Mouse (Mus musculus) T-helper 1 cell (primary cell): ENCODE results near the gene Mtg1.

Experiments
- in situ Hi-C: fragments of 300-600 bp; cut with MboI, MseI; formaldehyde crosslinking; loops from one replicate; pipeline ENCODE4 v1.15.1; 2025; ENCODE audit warnings: high pct_unique_total_duplicates

Gene Mtg1

DNA sequence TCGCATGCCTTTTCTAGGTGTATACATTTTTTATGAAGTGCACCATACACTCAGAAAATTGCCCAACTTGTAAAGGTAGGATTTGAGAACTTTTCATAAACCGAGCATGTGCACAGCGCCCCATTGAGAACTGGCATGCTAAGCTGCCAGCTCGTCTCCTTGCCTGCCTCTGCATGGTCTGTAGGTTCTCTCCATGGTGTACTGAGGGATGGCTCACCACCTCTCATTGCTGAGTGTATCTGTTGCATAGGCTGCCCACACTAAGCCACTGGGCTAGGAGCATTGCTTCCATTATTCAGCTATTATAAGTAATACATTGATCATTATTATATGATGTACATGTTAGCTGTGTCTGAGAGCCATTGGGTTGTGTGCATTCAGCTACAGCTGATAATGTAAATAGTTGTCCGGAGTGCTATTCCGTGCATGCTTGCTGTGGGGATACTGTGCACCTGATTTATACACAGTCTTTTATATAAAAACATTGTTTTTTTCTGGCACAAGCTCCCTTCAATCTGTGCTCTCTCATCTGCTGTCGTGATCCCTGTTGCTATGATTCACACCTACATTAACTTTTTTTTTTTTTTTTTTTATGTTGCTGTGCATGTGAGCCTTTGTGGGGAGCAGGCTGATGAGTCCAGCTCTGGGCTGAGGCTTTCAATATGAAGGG, 50.5 kb downstream of the Mtg1 start:
- in situ Hi-C loops: loop anchor here (5.0 kb wide), 1 partner anchor 604 kb away; no protein-coding TSS in a partner anchor

DNA sequence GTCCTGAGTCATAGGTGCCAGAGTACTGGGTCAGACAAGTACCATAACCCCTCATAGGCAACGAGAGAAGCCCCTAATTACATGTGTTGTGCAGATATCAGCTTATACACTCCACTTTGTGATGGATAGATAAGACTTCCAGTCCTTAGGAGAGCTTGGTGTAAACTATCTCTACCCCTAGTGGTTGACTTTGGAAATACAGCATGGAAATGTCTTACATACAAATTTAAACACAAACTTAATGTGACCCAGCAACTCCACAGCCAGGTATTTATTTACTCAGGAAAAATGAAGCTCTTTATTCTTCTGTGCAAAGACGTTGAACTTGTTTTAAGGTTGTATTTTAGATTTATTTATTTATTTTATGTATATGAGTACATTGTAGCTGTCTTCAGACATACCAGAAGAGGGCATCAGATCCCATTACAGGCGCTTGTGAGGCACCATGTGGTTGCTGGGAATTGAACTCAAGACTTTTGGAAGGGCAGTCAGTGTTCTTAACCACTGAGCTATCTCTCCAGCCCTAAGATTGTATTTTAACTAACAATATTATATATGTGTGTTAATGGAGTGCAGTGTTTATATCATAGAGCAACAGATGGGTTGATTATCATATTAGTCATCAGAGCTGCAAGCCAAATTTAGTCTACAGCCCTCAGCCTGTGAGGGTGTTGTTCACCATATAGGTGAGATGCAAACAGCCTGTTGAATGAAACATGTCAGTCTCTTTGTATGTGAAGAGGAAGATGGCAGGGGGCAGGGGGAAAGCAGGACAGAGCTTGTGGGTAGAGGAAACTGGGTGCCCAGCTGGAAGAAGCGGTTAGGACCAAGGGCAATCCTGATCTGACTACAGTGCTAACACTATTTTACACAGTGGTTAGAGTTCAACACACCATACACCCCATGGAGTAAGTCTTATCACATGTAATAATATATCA, 51.3 kb downstream of the Mtg1 start:
- in situ Hi-C loops: loop anchor here (5.0 kb wide), 1 partner anchor 604 kb away; no protein-coding TSS in a partner anchor

DNA sequence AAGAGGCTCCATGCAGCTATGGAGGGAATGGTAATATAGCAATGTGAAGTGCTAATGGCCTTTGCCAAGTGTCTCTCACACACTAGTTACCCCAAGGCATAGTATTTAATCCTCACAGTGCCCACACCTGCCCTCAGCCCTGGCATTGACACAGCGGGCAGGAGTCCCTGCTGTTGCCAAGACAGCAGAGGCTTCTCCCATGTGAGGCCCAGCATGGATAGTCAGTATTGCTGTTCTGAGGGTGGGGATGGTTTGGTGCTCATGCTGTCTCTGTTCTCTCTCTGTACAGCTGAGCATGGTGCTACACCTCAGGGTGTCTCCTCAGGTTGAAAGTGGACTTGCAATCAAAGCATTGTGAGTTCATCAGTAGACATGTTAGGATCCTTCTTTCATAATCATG, 53.1 kb downstream of the Mtg1 start:
- in situ Hi-C loops: no loop called here

DNA sequence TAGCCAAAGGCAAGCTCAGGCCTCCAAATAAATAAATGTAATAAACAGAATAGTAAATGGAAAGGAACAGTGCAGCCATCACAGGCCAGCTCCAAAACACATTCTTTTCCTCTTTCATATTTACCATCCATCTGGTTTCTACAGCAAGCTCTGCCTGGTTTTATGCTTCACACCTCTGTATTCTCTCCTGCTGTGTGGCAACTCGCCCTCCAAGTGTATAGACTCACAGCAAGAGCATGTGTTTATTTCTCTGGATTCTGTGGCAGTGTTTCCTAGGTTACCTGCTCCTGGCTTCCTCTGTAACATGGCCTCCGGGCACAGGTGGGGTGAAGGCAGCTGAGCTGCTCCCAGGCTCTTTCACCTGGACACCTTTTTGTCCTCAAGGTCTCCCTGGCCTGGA, 55.1 kb downstream of the Mtg1 start:
- in situ Hi-C loops: no loop called here

DNA sequence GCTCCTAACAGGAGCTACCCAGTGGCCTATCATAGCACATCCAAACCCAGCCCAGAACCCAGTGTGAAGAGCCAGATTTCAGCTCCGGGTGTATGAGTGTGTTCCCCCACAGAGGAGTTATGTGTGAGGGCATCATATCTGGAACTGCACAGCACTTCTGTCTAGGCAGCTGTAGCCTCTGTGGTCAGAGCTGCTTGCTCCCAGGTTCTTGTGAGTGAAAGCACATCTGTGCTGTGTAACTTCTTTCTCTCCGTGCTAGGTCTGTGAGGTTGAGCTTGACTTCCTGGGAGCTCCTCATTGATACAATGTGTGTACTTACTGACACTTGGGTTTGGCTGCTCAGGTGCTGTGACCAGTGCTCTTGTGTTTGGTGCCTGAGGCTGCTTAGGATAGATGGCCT, 55.5 kb downstream of the Mtg1 start:
- in situ Hi-C loops: no loop called here

DNA sequence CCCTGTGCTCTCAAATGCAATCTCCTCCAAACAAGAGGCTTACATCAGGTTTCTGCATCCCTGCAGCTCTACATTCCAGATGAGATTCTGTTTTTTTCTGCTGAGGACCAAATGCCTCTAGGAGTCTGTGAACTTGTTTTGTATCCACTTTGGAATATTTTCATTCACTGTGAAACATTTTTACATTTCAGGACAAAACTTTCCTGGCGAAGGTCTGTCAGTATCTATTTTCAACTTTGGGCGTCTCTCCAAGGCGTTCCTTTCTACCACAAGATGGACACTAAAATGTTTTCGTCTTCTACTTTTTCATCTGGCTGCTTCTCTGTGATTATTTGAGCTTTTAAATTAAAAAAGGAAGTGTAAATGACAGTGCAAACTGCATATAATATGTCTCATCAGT, 56.7 kb downstream of the Mtg1 start:
- in situ Hi-C loops: no loop called here

DNA sequence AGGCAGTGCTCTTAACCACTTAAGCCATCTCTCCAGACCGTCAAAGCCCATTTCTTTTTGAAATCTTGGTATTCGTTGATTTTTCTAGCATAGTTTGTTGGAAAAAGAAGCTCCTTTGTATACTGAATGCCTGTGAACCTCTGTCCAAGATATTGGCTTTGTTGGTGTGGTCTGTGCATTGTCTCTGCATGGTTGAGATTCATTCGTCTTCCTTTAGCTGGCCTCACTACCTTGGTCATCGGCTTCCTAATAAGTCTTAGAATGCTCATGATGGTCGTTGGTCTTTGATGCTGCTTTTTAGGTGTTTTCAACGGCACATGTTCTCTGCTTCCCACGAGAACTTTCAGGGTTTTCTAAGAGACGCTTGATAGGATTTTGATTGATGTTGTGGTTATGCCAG, 58.6 kb downstream of the Mtg1 start:
- in situ Hi-C loops: no loop called here
